Mouse (Mus musculus) layer of hippocampus, adult 9-10 months (tissue): ENCODE measurements at regions not wholly inside any gene's neighbourhood (a gene's known extent, or its start where the extent isn't known, plus 50 kb on each side); places are given as distances from the start of the nearest gene placed in this dataset.
A peak's percentile ranks its signal among the peaks of the same experiment; 100 is the strongest.

Source experiments
- DNase-seq: peaks from one replicate; pipeline ENCODE4 v3.0.0; 2022; ENCODE audit warnings: low spot score

DNA sequence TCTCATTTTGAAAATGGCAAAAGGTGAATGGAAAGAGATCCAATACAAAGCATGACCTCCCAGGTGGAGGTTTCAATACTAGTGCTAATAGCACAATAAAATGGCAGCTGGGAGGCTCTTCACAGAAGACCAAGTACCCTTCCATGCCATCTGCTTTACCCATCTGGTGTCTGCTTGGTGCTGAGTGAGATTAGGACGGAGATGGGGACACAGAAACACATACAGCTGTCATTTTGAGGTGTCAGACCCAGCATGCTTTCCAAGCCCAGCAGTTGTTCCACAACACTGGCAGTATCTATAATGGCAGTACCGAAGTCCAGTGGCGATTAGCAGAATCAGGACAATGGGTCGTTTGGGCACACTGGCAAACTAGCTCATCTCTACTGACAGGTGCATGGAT is 118.9 kb upstream of the 1700064H15Rik start:
- DNase-seq: no peak

DNA sequence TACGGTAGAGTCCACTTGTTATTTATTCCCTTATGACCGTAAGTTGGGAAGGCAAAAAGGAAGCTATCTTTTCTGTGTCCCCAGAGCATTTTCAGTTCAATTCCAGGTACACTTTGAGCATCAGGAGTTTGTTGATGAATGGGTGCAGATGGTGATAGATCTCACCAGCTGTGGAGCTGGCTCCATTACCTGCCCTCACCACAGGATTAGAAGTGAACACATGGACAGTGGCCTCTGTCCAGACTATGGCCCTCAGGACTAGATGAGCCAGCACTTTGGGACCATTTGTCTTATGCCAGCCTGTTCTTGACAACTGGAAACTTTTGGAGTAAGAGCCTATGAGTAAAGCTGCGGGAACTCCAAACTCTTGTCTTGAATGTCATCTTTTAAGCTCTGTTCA is 123.5 kb upstream of the 1700064H15Rik start:
- no peak for DNase-seq

DNA sequence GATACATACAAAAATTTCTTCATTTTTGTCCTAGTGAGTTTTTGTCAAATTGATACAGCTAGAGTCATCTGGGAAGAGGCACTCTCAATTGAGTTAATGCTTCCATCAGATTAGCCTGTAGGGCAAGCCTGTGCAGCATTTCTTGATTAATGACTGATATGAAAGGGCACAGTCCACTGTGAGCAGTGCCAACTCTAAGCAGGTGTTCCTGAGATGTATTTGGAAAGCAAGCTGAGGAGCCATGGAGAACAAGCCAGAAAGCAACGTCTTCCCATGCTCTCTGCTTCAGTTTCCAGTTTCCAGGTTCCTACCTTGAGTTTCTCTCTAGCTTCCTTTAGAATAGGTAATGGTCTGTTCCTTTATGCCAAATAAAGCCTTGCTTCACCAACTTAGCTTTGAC is 125.5 kb upstream of the 1700064H15Rik start:
- DNase-seq: no peak

DNA sequence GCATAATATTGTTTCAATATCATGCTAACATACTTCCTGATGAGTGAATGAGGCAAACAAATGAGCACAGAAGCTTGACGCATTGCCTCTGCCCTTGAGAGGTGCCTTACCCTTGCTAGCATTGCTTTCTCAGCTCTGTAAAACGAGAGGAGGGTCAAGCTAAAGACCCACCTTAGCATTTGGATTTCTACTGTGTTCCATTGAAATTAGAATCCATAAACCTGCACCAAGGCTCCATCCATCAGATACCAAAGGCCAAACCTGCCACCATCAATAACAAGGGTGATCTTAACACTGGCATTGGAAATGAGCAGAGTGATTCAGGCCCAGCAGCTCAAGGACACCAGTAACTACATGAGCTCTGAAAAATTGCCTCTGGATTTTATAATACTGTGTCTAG is 126.2 kb upstream of the 1700064H15Rik start:
- DNase-seq: no peak

DNA sequence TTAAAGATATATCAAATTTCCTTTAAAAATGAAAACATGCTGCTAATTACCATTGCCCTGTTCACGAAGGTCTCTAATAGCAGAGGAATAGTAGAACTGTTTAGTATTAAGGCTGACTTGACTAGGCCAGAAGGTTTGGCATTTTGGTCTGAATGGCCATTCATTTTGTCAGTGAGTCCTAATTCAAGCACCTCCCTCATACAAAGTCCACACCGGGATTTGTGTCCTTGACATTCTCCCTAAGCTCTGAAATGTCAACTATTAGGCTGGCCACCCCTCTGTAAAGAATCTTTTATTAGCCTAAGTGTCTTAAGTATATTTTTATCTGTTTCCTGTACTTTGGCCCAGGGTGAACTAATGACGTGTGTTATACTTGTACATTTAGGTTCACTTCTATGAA is 126.7 kb upstream of the 1700064H15Rik start:
- DNase-seq: no peak

DNA sequence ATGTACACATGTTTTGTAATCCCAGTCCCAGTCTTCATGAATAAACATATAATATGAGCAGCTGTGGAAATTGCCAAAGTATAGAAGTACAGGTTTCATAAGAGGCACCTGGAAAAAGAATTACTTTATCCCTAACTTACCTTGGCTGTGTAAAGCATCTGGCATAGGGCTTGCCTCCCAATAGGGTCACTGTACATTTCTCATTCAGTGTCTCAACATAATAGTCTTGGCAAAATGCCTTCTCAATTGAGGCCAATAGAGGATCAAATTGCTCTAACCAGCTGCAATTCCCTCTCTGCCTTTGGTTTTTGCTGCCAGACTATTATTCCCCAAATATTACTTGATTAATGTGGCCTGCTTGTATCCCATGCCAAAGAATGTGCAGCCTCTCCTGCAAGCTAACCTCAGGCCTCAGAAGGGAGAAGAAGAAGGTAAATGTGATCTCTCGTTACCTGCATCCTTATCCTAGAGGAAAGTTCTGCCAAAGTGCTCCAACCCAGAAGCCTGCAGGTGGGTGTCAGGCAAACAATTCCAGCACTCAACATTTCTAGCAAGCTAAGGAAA is 158.2 kb upstream of the Cp start:
- no peak for DNase-seq

DNA sequence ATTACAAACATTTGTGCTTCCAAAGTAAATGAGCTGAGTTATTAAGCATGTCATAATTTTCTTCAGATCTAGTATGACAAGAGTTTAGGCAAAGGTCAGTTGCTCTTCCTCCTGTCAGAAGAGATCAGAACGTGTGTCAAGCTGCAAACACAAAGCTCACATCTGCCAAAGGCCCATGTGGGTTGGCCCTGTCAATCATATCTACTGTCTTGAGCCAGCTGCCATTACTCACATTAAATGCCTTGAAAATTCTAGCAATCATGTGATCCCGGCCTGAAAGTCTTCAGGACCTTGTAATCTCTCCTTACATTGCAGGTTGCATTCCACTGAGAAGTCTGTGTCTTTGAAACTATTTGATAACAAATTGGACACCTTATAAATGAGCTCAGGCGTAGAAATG is 146.8 kb upstream of the Cp start:
- DNase-seq: no peak

DNA sequence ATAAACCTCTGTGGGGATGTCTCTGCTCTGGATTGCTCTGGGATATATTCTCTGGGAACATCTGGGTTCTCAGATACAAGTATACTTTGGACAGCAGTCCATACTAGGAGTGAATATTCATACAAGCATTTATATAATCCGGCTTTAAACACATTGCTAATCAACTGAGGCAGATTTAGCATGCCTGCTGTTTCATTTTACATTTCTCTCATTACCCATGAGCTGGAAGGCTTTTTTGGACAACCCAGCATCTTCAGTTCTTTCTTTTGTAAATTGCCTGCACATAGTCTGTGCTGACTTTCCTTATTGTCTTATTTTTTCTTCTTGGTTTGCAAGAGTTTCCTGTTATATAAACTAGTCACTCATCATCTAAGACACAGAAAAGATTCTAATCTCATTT is 131.9 kb upstream of the Cp start:
- DNase-seq: no peak

DNA sequence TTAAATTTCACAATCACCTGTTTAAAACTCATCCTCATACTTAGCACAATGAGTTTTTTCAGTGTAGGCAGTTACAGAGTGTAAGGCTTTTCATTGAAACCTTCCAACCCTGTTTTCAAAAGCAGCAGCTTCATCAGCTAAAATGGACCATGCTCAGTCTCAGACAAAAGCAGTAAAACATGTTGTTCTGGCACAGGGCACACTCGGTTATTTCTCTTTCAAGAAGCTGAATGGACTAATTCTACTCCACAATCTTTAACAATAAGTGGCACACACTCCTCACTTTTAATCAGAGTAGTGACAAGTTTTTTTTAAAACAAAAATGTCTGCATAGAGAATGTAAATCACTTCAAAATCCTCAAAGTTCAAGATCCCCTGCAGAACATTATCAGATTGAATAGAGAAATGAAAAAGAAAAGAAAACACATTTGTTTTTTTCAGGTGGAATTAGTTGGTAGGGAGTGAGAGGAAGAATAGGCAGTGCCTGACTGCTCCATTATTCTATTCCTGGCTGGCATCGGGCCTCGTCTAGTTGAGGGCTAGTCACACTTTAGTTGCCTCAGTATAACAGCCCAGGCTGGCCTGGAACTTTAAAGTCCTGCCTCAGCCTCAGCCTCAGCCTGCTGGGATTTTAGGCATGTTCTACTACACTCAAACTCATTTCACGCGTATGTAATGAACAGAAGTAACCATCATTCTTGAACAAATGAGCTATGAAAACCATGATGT is 128.2 kb upstream of the Cp start:
- DNase-seq: no peak

DNA sequence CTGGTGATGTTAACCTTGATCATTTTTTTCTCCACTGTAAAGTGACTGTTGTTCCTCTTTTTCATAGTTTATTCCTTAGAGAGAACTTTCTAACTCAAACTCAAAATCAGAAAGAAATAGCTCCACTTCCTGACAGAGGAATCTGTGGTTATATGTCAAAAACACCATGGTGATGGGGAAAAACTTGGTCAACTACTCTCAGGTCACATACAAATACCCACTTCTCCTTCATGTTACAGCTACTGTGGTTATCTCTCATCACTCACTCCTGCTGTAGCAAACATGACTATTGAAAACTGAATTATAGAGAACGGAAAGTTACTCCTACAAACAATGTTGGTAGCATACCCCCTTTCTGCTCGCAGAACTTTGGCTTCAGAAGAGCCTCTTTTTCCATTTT is 127.1 kb upstream of the Cp start:
- no peak for DNase-seq

DNA sequence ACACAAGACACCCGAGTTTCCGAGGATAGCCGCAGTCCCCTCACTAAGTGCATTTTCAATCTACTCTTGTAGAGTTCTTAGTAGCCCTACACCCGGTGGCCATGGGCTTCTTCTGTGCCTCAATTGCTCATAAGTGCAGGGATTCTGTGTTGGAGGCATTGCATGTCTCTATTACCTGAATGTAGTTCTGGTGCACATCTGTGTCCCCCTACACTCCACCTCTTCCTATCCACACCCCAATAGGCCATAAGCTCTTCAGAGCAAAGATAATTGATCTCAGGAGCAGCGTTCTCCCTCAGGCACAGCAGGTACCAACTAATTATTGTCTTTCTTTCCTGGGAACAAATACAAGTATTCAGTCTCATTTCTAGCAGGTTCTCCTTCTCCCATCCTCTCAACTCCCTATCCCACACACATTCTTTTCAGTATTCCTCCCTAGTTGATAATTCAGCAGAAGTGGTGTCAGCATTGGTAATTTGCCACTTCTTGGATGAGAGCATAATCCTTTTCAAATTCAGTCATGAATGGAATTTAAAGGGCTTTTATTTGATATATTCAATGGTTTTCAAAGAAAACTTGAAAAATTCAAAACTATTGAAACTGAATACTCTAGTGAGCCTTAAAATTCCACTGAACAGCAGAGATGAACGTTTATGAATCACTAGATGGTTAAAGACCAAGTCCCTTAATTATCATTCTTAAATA is 108.7 kb upstream of the Cp start:
- DNase-seq: no peak

DNA sequence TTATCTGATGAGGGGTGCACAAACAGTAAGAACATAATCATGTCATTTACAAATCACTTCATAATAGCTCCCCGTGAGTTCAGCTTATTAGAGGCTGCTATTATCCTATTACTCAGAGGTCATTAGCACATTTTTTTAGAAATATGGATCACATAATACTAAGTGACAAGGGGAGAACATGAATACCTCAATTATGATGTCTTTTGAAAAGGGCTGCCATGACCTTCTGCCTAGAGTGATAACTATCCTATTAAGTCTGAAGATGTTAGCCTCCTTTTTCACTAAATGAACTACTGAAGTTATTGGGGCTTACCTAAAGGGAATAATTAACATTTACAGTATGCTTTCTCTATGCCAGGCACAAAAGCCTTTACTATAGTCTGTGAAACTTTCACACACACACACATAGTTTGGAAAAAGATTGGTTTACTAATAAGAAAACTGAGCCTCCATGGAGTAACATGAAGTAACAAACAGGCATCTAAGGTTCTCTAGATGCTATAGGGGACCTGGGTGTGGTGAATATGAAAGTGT is 108.1 kb upstream of the Cp start:
- no peak for DNase-seq

DNA sequence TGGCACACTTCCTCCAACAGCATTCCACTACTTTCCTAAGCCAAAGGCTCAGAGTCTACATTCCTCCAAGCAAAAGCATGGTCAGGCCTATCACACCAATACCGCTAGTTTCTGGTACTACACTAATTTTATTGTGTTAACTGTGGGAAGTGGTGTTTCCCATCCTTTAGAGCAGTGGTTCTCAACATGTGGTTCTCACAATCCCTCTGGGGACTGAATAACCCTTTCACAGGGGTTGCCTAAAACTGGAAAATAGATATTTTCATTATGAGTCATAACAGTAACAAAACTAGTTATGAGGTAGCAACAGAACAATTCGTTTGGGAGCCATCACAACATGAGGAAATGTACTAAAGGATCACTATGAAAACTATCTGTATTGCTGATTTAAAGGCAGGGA is 74.2 kb upstream of the Cp start:
- DNase-seq: no peak

DNA sequence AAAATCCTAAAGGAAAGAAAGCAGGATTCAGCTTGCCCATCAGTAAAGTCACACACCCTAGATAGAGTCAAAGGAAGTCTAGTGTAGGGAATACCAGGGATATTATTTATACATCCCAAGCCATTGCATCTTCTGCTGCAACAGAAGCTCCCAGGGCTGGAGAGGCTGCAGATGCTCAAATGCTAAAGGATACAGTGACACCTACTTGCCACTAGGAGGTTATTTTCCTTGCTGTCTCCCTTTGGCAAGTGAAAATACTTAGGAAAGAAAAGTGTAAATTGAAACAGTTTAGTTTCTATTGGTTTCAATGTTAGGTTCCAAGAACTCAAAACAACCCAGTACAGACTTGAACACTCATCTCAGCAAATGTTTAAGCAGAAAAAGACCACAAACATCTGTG is 68.4 kb upstream of the Cp start:
- DNase-seq: no peak

DNA sequence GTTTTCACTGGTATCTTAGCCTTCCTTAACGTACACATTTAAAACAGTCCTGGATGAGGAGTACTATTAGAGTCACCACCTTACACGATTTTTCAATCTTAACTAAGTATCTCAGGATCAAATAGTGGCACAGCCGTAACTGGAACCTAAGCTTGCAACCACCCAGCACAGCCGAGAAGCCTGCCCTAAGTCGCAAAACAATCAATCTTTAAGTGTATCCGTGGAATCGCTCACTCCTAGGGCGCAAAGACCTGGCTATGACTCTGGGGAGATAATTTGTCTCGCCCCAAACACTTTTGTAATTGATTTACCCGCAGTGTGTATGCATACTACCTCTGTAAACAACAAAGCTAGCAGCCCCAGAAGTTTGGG is 62.6 kb upstream of the Cp start:
- DNase-seq: no peak

DNA sequence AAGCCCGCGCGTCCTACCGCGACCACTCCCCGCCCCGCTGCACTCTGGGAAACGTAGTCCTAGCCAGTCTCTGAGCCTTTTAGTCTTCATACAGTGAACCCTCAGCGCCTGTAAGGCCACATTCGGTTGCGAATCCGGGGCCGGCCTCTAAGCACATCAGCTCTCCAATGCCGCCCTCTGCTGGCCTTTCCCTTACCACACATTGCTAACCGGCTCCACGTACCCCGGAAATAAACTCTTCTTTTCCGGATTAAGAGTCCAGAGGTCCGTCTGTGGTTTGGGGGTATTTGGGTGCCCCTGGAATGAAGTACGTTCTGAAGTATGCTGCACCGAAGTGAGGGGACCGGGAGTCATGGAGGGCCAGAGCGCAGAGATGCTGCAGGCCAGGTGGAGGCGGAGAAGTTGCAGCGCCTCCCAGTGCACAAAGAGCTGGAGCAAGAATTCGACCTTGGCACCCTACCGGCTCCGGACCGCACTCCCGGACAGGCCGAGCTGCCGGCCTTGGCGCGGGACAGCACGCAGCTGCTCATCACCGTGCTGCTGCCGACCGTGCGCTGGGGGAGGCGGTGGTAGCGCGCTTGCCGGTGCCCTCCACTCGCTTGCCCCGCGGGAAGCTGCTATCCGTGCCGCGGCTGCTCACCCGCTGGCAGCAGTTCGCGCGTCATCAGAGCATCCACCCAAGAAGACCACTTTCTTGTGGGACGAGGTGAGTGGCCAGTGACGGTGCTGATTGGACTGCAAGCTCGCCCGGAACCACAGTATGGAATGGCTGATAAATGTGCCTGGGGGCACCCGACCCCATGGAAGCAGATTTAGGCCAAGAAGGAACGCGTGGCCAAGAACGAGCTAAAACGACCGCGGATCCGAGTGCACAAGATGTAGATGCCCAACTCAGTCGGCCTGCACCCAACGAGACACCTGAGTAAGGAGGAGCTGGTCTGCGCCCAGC is 62.0 kb upstream of the Cp start:
- peak; percentile 97 for DNase-seq

DNA sequence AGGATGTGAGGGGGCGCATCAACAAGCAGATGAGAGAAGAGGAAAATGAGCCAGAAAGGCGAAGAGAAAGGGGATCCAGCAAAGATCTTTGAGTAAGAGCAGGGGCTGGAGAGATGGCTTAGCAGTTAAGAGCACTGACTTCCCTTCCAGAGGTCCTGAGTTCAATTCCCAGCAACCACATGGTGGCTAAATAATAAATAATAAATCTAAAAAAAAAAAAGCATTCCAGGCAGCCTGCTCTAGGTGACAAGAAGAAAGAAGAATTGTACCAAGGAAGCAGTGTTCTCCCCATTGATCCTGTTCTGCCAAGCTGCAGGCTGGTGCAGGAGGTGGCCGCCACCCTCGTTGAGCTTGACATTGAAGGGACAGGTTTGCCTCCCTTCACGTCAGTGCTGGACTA is 61.1 kb upstream of the Cp start:
- DNase-seq: no peak

DNA sequence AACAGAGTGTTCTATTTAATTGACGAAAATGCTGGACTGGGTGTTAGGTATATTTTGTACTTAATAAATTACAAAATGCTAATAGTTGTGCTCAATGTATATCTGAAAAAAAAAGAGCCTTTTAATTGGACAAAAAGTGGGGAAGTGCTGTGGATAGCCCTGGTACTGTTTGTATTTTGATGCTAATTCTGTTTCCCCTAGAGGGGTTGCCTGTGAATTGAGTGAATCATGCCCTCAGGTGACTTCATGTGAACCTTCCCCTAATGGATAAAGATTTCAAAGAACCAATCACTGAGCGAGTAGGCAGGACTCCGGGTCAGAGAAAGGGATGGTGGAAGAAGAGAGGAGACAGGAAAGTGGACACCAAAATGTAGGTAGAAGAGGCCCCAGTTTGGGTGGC is 59.7 kb upstream of the Cp start:
- DNase-seq: no peak

DNA sequence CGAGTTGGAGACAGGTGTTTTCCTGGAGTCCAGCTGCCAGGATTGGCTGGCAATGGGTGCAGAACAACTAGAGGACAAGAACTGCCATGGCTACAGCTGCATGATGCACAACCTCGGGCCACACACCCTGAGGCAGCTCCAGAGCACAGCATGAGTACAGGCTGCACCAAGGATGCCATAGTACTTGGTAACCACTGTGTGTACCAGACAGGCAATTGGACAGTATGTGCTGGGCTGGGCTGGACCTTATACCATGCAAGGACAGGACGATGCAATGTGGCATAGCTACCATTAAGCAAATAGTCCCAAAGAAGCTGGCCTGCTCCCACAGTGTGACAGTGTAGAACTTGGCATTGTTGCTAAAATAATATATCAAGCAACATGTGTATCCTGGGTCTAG is 54.6 kb upstream of the Cp start:
- DNase-seq: no peak

DNA sequence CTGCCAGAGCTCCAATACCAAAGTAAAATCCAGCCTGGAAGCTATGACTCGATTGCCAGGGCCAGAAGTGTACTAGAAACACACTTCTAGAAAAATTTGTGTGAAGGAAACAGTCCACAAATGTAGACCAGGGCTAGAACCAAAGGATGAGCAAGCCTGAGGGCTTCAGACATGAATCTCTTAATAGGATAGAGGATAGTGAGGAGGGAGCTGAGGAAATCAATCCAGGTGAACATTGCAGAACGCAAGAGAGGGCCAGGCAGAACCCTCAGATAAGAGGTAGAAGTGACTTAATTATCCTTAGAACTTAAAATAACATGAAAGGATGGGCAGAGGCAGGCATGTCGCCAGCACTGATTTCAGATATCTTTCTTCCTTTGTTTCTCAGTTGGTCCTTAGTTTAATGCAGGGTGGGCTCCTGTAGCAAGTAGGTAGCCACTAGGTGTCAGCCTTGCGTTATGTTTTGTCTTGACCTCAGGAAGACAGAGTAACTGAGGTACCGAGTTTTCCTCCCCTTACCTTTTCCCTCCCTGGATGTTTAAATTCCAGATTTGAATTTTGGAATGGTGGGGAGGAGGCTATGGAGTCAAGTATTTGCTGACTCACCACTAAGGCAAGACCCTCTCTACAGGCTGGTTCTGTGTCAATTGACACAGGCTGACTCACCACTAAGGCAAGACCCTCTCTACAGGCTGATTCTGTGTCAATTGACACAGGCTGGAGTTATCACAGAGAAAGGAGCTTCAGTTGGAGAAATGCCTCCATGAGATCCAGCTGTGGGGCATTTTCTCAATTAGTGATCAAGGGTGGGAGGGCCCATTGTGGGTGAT is 52.2 kb upstream of the Cp start:
- DNase-seq: peak; percentile 62
